Mouse (Mus musculus) left cerebral cortex, postnatal 10 days (tissue): ENCODE data around the gene Exosc6. TPM values are rescaled to one million over a fixed set of nuclear protein-coding genes. Genes with fewer than 3 reads are reported as not detected.
A peak's percentile ranks its signal among the peaks of the same experiment; 100 is the strongest.
"Not testable (repeated sequence)": the region's sequence is repeated elsewhere in the genome, so short reads cannot be mapped to it uniquely, and the experiment has no call there.

Experiments
- DNase-seq, 2 experiments: peaks; one replicate each; pipeline ENCODE4 v3.0.0; 2021 to 2022; ENCODE audit warnings: low spot score in 2 of 2, mixed read lengths in 1 of 2; ENCODE audit errors: extremely low spot score in 1 of 2
- intact Hi-C: fragments of 180-260 bp; cut with DNase I; formaldehyde crosslinking; loops from one replicate; pipeline ENCODE4 v1.15.1; 2025
- total RNA-seq, 2 experiments: library from RNA; stranded (reverse); gene quantifications; 2 replicates each; pipeline ENCODE4 v1.2.3; 2021

Exosc6 gene
- total RNA-seq, 2 experiments from 2014 or later, result not detected

DNA sequence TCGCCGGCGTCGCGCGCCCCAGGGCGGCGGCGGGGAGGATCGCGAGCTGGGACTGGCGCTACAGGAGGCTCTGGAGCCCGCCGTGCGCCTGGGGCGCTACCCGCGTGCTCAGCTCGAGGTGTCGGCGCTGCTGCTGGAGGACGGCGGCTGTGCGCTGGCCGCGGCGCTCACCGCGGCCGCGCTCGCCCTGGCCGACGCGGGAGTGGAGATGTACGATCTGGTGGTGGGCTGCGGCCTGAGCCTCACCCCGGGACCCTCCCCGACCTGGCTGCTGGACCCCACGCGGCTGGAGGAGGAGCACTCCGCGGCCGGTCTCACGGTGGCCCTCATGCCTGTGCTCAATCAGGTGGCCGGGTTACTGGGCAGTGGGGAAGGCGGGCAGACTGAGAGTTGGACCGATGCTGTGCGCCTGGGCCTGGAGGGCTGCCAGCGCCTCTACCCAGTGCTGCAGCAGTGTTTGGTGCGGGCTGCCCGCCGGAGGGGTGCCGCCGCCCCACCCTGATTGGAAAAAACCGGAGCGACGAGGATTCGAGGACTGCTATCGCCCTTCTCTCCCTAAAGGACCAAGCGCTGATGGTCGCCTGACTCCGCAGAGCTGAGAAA is 653 bp downstream of the Exosc6 start:
- DNase-seq, result peak in 1 of 2 experiments; percentile 70
- intact Hi-C loops, result loop anchor here (2.0 kb wide), 1 partner anchor 34 kb away; no protein-coding TSS in a partner anchor

GRCm38 (mm10) chr8:111058946-111059572 is 2.9 kb downstream of the Exosc6 start:
- intact Hi-C loops, result no loop called here
- no peak for DNase-seq

- intact Hi-C loops, result no loop called here
- no peak for DNase-seq
These were observed 5.5 kb downstream of the Exosc6 start for GRCm38 (mm10) chr8:111061688-111062071.

DNA sequence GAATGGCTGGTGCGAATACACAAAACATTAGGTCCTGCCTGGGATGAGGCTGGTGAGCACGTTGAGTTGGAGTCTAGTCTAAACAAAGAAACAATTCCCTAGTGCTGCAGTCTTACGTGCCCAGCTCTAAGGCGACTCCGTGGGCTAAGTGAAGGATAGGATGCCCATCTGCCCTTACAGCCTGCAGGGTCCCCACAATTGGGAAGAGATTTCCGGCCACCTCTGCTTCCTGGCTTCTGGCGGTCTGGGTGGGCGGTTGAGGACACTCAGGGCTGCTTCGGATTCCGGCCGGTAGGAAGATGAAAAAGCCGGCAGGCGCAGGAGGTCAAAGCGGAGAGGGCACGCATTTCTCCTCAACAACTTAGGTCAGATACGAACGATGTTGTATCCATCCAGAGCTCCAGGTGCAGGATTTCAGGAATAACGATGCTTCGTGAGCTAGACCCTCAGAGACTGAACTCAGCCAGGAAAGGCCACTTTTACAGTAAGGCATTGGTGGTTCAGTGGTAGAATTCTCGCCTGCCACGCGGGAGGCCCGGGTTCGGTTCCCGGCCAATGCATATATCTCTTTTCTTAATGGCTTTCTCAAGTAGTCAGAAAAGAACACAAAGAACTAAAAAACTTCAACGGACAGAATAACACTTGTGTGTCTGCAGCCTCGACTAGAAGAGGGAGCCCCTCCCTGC is 6.1 kb downstream of the Exosc6 start:
- peak; percentile 82 to 87 for DNase-seq
- intact Hi-C loops, result no loop called here

- intact Hi-C loops, result no loop called here
- DNase-seq, result no peak
These were observed 6.8 kb downstream of the Exosc6 start for GRCm38 (mm10) chr8:111062893-111063292.

DNA sequence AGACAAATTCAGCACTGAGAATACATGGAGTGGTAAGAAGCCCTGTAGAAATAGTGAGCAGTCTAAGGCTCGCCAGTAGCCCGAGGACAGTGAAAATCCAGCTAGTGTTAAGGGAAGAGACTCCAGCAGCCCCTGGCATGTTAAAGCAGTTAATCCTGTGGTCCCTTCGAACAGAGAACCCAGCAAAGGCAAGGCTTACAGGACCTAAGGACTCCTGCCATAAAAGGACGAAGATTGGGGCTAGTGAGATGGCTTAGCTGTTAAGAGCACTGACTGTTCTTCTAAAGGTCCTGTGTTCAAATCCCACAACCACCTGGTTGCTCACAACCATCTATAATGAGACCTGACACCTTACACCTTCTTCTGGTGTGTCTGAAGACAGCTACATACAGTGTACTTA is 10.2 kb downstream of the Exosc6 start:
- intact Hi-C loops, result no loop called here
- DNase-seq, result no peak

DNA sequence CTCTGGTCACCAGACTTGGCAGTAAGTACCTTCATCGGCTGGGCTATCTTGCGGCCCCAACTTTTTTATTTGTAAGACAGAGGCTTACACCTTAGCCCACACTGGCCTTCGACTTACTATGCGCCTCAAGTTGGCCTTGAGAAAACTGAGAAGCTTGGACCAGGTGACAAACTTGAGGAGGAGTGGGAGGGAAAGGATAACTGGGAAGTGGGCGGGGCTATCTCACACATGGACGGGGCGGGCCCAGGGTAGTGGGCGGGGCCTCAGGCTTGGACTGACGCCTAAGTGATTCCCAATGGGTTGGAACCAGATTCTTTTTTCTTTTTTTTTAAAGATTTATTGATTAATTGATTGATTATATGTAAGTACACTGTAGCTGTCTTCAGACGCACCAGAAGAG is 11.3 kb downstream of the Exosc6 start:
- no peak for DNase-seq
- intact Hi-C loops, result no loop called here

- DNase-seq, intact Hi-C loops: not testable (repeated sequence)
These were observed 12.5 kb downstream of the Exosc6 start for GRCm38 (mm10) chr8:111068660-111069059.

GRCm38 (mm10) chr8:111075926-111076325 is 19.8 kb downstream of the Exosc6 start:
- intact Hi-C loops, result no loop called here
- DNase-seq, result no peak

DNA sequence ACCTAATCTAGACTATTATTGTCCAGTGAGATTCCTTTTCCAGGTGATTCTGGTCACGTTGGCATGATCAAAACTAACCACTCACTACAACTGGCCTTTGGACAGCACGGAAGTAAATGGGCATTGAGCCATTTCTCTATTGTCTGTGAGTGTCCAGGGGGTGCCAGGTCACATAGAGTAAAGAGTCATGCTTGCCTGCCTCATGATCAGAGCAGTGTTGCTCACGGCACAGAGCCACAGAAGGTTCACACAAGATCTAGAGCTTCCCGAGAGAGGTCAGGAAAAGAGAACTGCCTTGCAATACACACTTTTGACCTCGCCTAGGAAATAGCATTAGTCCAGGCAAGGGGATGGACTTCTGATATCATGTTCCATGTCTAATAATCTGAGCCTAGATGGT is 23.3 kb downstream of the Exosc6 start:
- intact Hi-C loops, result no loop called here
- no peak for DNase-seq

- intact Hi-C loops, result no loop called here
These were observed 23.7 kb downstream of the Exosc6 start for GRCm38 (mm10) chr8:111079861-111080271.

GRCm38 (mm10) chr8:111081580-111082258 is 25.6 kb downstream of the Exosc6 start:
- peak in 1 of 2 experiments; percentile 42 for DNase-seq

More at GRCm38 (mm10) chr8:111079861-111080271, 23.7 kb downstream of the Exosc6 start:
- no peak for DNase-seq

GRCm38 (mm10) chr8:111083936-111084335 is 27.8 kb downstream of the Exosc6 start:
- DNase-seq, intact Hi-C loops: not testable (repeated sequence)

More at GRCm38 (mm10) chr8:111081580-111082258, 25.6 kb downstream of the Exosc6 start:
- intact Hi-C loops, result no loop called here

GRCm38 (mm10) chr8:111090126-111090525 is 34.0 kb downstream of the Exosc6 start:
- intact Hi-C loops, result loop anchor here (2.0 to 5.0 kb wide), 2 partner anchors 33 to 57 kb away; partner anchors contain the start of gene Exosc6
- DNase-seq, result peak; percentile 46 to 87

DNA sequence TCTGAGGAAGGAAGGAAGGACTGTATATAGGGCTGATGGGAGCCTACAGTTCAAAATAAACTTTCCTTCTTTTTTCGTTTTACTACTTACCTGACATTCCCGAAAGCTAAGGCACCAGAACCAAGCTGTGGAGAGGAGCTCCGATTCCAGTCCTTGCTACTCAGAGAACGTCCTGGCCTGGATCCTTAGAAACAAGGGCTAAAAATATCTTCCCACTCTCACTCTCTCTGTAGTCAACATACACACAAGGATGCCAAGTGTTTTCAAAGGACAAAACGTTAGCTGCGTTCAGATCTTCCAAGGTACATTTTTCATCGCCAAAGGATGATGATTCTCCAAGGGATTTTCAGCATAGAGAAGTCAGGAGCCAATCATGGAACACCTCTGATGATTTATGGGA is 35.6 kb downstream of the Exosc6 start:
- intact Hi-C loops, result loop anchor here (2.0 to 5.0 kb wide), 2 partner anchors 35 to 56 kb away; partner anchors contain the start of gene Exosc6
- no peak for DNase-seq

GRCm38 (mm10) chr8:111092326-111092725 is 36.2 kb downstream of the Exosc6 start, which contains the start of gene Clec18a:
Clec18a (minus strand) TSS chr8:111092426.
- not testable (repeated sequence) for DNase-seq
- intact Hi-C loops, result loop anchor here (5.0 kb wide), 1 partner anchor 55 kb away; no protein-coding TSS in a partner anchor

DNA sequence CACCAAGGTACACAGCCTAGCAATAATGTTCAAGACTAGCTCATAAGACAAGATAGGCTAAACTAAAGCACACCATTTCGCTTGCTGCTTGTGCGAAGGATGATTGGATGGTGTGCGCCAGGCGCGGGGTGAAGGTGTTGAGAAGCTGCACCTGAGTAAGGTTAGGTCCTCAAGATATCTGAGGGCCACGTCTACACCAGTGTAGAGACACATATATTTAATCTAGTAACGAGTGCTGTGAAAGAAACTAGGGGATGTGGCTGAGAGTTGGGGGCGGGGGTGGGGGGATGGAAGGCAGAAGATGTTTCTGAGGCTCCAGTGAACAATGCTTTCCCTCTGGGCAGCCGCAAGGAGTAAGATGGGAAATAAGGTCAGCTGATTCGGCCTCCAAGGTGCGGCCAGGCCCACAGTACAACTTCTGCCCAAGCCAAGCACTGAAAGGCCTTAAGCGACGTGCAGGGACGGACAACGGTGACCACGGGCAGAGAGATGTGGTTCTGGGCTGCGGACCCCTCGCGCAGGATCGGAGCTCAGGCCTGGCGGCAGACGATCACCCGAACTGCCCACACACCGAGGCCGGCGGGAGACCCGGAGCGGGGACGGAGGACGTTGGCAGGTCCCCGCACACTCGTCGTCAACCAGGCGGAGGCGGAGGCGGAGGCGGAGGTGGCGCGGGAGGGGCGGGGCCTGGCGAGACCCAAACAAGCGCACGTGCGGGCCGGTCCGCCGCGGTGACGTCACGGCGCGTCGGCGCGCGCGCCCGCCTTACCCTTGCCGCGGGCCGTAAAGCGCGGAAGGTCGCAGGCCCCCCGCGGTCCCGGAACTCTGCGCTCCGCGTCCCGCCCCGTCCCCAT is 38.0 kb downstream of the Exosc6 start, which contains the start of gene Pdpr:
Gene Pdpr (plus strand): TSS at position 766 of the 854 bp plus-strand sequence.
- peak; percentile 84 to 96 for DNase-seq
- intact Hi-C loops, result loop anchor here (5.0 kb wide), 1 partner anchor 53 kb away; no protein-coding TSS in a partner anchor
